Mouse (Mus musculus) inflammation-experienced regulatory T-cells, adult 6 months (primary cell): ENCODE measurements at regions not wholly inside any gene's neighbourhood (a gene's known extent, or its start where the extent isn't known, plus 50 kb on each side); places are given as distances from the start of the nearest gene placed in this dataset.

Experiments used
- ATAC-seq: one replicate; pipeline ENCODE4 v1.8.0; 2017

DNA sequence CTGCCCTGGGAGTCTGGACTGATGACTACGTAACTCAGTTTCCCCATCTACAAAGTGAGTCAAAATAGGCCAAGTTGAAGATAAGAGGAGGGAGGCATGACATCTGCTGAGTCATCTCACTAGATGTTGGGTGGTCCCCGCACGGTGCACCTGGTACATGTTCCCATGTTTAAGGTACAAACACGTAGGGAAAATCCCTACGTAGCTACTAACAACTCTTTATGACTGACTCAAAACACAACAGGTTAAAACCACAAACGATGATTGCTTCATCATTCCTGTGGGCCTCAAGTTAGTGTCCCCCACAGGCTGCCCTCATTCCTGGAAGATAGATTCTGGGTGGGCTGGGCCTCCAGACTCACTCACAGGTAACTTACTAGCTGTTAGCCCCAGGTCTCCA, 107.7 kb downstream of the Sox9 start:
- no peak for ATAC-seq

DNA sequence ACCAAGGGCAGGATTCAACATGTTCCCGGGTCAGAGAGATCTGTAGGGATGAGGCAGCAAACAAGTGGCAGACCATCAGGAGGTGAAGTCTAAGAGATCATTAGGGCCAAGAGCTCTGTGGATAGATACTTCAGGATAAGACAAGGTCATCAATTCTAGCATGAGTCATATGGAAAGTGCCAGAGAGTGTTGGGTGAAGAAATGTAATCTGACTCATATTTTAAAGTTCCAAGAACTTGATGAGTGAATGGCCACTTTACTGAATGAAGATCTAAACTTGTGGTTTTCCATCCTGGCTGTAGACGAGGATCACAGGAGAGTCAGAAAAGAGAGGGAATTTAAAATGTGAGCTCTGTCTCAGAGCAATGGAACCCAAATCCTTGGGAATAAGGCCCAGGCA, 115.6 kb downstream of the Sox9 start:
- no peak for ATAC-seq

DNA sequence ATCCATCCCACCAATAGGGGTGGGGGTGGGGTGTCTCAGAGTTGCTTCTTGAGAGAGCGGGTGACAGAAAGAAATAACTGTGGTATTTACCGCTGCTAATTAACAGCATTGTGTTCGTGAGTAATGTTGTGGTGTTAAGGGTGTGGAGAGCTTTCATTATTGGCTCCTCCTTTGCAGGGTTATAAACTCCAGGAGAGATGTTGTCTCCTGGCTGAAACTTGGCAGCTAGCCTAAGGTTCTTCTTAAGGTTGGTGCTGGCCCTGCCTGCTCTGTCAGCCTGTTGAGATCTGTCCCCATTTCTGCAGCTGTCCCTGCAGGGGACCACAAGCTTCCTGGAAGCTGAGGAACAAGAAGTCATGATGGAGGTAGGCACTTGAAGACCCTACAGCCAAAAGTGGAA, 120.6 kb downstream of the Sox9 start:
- no peak for ATAC-seq

DNA sequence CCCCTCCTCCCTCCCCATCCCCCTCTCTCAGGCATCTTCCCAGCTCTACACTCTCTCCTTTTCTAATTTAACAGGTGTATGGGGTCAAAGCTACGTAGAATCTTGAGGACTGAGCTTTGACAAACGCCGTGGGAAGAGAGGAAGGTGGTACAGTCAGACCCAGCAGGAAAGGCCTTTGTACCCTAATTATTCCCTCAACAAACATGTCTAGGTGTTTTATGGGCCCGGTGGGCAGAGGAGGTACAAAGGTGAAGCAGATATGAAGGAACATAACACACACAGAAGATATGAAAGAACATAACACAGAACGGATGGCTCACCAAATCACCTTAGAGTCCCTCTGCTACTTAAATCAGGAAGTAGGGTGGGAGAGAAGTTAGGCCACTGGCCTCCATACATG, 128.3 kb downstream of the Sox9 start:
- ATAC-seq = no peak

DNA sequence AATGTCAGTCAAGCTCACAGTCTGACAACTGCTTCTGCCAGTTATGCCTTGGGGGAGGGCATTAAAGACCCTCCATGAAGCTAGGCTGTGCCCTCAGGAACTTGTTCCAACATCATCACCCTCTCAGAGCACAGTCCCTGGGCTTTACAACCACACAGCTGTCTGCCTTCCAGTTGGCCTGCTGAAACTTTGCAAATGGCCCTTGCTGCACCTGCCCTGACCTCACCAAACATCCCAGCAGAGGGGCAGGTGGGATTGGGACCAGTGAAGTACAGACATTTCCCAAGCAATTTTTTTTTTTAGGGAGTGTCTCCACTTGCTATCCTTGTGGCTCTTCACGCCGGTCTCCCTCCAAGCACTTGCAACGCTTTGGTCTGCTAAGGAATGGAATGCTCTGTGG, 130.9 kb downstream of the Sox9 start:
- no peak for ATAC-seq

DNA sequence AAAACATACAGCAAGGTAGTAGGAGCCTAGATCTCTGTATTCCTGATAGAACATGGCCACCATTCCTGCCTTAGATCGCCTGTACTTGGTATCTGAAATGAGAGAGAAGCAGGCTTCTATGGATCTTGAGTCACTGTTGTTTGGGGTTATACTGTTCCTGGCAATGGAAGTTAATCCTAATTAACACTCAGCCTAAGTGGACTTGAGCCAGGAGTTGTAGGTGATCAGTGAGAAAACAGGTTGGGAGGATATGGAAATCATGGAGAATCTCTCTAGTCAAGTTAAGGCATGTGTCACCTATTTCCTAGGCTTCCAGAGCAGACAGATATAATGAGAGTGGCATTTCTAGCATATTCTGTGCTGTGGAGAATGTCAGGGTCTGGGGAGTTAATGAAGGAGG, 134.9 kb downstream of the Sox9 start:
- ATAC-seq = no peak

DNA sequence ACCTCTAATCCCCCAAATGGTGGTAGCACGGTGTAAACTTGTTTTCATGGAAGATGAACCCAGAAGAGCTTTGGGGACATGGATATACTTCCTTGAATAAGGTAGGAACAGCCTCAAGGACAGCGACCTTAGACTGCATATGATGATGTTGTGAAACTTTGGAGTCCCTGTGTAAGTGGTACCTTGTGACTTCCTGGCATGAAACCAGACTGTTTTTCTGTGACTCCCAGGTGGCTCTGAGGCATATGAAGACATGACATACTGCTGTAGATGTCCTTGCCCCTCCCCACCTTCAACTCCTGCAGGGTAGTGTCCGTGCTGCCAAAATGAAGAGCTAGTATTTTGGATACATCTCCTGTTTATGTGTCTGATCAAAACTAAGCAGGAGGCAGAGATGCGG, 138.1 kb downstream of the Sox9 start:
- no peak for ATAC-seq

DNA sequence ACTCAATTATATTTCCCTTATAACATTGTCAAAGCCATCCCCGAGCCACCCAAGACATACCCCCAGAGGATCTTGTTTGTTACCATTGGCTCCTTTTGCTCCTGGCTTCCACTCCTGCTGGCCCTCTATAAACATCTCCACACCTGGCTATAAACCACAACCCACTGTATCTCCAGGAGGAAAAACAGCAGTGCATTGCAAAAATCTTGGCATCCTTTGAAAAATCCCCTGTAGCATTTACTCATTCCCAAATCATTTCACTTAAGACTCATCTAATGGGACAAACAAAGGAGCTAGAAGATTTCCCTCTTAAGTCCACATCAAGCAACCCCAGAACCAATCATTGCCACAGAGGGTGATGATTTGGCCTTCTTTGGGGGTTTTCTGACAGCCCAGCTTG, 142.6 kb downstream of the Sox9 start:
- ATAC-seq = no peak

DNA sequence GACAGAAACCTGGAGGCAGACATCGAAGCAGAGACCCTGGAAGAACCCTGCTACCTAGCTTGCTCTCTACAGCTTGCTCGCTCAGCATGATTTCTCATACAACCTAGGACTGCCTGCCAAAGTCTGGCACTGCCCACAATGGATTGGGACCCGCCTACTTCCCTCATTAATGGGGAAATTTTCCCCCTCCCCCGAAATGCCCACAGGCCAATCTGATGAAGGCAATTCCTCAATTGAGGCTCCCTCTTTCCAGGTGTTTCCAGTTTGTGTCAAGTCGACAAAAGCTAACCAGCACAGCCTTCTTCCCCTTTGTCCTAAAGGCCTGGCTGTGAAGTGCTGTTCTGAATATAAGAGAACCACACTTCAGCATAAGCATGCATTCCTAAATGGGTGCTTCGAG, 143.1 kb downstream of the Sox9 start:
- no peak for ATAC-seq

DNA sequence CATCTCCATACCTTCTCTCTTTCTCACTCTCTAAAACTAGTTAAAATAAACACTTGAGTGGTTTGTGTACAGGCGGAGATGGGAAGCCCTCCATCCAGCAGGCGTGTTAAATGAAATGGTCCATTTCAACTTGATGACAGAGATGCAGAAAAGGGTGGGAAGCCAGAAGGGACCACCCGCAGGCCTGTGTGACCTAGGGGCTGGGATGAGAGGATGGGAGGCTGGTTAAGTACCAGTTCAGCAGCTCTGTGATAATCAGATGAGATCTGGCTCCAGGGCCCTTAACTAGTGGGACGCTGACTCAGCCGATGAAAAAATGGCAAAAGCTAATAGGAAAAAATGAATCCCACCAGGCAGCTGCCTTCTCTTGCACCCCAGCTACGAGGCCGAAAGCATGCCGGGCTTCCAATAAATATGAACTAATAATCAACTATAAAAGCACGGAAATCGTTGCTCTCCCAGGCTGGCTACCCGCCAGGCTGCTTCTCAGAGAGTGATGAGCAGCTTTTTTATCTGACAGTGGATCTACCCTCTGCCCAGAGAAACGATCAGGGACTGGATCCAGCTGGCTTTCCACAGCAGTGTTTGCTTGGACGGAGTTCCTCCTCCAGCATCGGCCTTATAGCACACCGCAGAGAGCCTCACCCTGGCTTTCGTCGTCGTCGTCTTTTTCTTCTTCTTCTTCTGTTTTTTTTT, 144.5 kb downstream of the Sox9 start:
- no peak for ATAC-seq

DNA sequence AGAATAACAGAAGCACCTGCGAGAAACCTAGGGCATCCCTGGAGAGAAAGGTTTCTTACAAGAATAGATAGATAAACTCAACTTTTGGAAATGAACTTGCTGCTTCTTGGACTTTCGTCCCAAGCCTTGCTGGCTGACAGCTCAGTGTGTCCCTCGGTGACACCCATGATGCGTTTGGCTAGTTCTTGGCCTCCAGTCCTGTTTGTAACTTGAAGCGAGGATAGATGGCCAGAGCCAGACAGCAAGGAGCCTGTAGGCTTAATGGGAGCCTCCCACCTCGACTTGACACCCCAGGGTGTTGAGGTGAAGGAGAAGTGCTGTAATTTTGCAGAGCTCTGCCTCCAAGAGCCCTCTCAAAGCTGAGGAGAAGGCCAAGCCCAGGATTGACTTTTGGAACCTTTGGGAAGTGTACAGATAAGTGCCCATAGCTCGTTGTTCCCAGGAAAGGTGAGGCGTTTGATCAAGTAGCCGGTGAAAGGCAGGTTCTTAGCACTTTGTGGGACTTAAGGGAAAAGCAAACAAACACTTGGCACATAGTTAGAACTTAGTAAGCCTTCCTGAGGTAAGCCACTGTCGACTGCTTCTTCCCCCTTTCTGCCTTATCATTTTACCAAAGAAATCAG, 148.3 kb downstream of the Sox9 start:
- ATAC-seq = no peak

DNA sequence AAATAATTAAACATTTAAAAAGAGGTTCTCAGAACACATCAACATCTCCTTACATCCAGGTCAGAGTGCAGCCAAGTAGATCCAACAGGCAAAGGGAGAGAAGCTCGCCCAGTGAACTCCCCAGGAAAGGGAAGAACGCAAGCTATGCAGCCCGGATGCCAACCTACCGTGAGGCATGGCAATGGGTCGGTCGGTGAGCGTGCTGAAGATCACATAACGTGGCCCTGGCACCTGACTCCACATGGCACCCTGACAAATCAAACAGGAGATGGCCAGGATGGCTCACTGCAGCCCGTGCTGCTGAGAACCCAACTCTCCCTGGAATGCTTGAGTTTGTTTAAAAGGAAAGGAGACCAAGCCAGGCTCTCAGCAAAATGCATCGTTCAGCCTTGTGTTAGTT, 156.0 kb downstream of the Sox9 start:
- no peak for ATAC-seq

DNA sequence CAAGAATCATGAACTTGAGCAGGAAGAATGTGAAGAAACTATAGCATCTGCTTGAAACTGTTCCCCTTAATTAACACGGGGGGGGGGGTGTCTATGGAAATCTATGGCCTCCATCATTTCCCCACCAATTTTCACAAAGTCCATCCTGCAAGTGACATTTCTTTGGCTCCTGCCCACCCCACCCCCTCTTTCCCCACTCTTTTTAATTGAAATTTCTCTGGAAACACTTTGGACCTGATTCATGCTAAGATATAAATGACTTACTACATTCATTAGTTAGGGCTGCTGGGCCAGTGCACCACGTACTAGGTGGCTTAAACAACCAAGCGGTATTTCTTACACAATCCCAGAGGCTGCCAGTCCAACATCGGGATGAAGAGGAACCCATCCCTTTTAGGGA, 169.4 kb downstream of the Sox9 start:
- no peak for ATAC-seq

DNA sequence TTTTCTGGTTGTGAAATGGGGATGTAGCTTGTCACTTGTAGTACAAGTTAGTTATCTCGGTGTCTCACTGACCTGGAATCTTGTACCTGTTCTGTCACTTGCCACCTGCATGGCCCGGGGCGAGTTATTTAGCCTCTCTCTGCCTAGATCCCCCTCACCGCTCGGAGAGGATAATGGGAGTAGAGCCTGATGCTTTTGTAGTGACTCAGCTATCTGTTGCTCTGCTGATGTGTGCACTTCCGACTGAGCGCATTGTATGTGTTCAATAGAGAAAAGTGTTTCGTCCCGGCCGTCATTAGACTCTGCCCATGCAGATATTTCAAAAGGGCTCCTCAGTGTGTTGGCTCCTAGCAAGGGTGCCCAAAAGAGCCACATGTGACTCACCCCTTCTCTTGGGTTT, 170.3 kb downstream of the Sox9 start:
- no peak for ATAC-seq

DNA sequence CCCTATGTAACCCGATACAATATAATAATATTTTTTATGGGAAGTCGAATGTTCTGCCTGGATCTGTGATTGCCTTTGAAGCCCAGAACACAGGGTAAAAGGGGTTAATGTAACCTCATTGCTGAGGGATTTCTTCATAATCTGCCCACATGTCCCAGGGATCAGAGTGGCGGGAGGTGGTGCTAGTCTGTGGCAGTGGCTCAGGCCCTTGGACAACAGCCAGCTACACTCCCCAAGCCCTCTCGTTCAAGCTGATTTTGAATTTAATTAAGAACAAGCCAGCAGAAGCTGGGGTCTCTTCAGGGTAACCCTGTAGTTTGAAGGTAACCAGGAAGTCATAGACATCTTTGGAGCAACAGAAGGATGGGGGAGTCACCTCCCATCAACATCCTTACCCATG, 171.5 kb downstream of the Sox9 start:
- ATAC-seq = no peak

DNA sequence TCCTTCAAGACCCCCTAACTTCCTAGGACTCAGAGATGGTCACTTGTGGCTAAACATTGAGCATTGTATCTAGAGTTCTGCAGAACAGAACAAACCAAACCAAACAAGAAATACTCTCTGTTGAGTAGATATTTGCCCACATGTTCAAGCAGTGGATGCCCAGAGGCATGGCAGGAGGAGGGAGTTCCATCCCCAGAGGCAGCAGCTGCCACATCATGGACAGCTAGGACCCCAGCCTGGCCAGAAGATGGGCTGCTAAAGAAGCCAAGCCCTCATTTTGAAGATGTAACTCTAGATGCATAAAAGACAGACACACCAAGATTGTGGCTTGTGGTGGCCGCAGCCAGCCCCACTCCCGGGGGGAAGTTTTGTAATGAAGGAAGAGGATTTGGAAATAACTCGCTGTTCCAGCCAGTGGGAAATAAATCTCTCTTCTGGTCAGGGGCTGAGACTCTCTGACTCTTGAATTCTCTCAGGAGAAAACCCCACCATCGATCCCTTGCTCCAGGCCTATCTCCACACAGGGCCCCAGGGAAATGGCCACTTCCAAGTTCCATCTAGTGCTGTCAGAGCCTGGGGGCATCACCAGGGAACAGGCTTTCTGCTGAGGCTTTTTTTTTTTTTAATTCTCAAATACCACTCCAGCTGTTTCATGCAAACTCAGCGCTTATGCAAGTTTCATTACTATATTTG, 174.9 kb downstream of the Sox9 start:
- ATAC-seq = no peak

DNA sequence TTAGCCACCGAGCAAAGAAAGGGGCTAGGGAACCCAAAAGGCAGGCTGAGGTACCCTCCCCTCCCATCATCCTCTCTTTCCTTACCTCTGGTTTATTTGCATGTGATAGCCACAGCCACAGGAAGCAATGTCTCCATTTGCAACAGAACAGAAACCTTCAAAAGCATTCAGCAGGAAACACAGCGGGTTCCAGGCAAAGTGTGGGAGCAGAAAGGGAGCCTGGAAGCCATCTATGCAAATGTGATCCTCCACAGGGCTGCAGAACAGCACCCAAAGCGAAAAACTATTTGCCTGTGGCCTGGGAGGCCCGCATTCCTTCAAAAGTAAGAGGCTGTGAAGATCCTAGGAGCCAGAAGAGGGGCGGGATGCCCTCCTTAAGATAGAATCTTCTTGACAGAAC, 177.6 kb downstream of the Sox9 start:
- no peak for ATAC-seq

DNA sequence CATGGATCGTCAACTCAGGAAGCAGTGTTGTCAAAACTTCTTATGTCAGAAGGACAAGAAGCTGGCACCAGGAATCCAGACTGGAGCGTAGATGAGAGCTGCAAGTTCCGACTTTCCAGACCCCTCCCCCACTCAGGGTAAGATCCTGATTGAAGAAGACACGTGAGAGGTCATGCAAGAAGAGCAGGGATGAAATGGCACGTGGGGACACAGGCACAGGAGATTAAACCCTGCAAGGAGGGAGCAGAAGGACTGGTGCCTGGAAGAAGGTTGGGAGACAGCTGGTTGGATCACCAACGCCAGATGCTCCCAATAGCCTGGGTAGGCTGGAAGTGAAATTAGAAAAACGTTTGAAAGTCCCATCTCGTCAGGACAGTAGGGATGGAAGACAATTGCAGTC, 191.3 kb downstream of the Sox9 start:
- no peak for ATAC-seq

DNA sequence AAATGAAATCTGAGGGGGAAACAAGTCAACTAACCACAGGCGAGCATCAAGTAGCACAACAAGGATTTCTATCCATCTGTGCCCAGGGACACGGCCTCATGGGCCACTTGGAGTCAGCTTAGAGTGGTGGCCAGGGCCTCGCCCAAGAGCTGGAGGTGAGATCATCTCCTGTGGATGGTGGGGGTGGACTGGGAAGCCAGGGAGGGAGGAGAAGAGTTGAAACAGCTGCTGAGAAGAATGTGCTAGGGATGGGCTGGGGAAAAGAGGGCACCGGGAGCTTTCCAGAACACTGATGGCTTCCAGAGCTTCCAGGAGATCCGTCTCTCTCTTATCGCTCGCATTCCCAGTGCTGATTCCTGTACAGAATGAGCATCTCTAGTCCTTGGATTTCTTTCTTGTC, 192.9 kb downstream of the Sox9 start:
- no peak for ATAC-seq

DNA sequence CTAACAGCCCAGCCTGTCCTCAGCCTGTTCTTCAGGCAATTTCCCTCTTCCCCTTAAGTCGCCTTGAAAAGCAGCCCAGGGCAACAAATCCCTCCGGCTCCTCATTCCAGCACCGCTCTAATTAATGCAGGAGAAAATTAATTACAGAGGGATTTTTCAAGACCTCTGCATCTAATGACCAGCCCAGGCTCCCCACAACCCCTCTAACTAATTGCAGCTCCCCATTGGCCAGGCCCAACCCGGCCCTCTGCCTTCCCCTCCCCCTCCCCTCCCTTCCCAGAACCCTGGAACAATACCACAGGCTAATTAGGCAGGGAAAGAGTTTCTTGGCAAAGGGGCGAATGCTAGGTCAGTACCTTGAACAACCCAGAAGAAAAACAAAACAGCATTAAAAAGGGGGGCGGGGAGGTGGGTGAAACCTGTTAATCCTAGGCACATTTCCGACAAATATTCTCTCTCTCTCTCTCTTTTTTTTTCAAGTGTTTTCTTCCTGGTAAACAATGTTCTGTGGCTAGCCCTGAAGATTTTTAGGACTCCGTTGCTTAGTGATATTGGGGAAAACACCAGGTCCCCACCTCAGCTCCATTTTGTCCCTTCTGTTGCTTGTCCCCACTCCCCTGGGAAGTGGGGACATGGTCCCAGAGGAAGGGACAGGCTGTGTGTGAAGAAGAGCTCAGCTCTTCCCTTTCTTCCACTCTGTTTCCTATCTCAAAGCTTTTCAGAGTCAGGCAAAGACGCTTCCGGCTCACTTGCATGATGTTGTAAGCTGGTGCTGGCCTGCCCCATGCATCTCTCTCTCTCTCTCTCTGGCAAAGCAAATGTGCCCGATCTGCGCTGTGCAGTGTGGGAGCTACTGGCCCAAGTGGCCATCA, 195.1 kb downstream of the Sox9 start:
- no peak for ATAC-seq

DNA sequence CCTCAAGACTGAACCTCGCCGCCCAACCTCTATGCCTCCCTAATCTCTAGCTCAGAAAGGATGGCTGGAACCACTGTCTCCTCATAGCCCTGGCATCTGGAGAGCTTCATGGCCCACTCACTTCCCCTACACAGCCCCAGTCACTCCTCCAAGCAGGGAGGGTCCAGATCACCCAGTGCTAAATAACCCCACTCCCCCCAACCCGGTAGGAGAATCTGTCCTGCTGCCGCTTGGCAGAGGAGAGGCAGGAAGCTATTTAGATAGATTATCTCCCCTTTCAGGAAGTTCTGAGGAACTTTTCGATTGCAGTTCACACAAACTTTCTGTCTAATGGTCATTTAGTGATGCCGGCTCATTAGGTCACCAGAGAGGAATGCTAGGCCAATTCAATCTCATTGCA, 196.9 kb downstream of the Sox9 start:
- no peak for ATAC-seq

DNA sequence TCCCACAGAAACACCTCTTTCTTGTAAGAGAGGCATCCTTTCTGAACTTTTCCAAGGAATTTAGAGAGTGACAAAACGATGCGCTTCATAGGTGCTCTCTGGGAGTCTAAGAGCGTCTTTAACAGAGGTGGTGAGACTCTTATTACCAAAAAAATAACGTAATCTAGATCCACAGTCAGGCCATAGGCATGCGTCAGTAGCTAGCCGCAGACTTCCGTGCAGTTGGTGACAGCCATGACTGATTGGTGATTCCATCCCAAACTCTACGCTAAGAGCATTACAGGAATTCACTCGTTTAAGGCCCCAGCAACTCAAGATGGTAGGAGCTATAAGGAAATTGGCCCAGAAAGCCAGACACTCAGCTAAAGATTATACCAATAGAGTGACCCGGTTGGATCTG, 197.4 kb downstream of the Sox9 start:
- no peak for ATAC-seq

DNA sequence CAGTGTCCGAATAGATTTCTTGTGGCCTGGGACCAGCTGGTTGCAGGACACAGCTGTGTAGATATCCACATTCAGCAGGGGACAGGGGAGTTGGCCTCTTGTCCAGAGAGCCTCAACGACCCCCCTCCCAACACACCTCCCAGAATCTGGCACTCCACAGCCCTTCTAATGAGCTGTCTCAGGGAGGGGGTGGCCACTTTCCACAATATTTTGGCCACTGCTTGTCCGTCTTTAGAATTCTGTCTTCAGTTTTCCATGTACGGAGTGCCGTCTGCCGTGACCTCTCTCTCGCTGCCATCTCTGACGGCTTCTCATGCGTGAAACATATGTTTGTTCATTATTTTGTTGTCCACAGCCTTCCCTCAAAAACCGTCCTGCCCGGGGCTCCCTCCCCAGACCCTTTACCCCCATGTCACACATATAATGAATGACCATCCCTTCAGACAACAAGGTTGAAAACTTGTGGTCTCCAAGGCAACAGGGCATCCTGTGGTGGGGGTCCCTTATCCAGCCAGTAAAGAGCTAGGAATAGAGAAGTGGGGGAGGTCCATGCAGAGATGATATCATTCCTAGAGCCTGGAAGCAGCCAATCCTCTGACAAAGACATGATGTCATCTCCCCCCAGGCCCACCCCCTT, 200.3 kb downstream of the Sox9 start:
- ATAC-seq = no peak
